Comparison of ENCODE assay signal across 9 mouse cellular contexts in genomic region chr12:17750500-17750899, GRCm38 (mm10). TPM values are rescaled to one million over a fixed set of nuclear protein-coding genes. Genes with fewer than 3 reads are reported as not detected.
DNase-seq lines count a peak whose midpoint lies in the region; ATAC-seq lines count a peak whose summit lies in the region.
"Had no signal": no experiment of that assay in that cellular context is flagged by ENCODE, and none has a peak within 500 bp of the region (broad histone marks: within the 10 kb centered on the region; RNA-seq: fewer than 3 reads in every experiment).

No protein-coding gene starts in this region.

- no peak overlapping the region for H3K4me3 ChIP-seq in heart, embryonic 10.5 days
- H3K4me3 ChIP-seq in midbrain, embryonic 16.5 days (ENCODE audit: low read depth, low read length): no peak overlapping the region
- no peak overlapping the region for H3K4me3 ChIP-seq in neural tube, embryonic 15.5 days (replicated peaks)
- H3K4me3 ChIP-seq: neural tube, embryonic 12.5 days had no signal

- no peaks in the 10 kb centered on the region for H3K36me3 ChIP-seq in heart, embryonic 10.5 days
- H3K36me3 ChIP-seq in midbrain, embryonic 16.5 days (ENCODE audit: control insufficient read depth, insufficient read depth, low read length): no peaks in the 10 kb centered on the region
- H3K36me3 ChIP-seq in neural tube, embryonic 15.5 days: no peaks in the 10 kb centered on the region
- H3K36me3 ChIP-seq: neural tube, embryonic 12.5 days had no signal

- no peak overlapping the region for H3K4me2 ChIP-seq in midbrain, embryonic 16.5 days (ENCODE audit: low read length)
- H3K4me2 ChIP-seq in neural tube, embryonic 15.5 days: no peak overlapping the region
- H3K4me2 ChIP-seq: neural tube, embryonic 12.5 days had no signal

- H3K27me3 ChIP-seq in heart, embryonic 10.5 days (ENCODE audit: insufficient read depth, poor library complexity, severe bottlenecking): no peaks in the 10 kb centered on the region
- H3K27me3 ChIP-seq in midbrain, embryonic 16.5 days (ENCODE audit: control insufficient read depth, insufficient read depth, low read depth, low read length): no peaks in the 10 kb centered on the region
- no peaks in the 10 kb centered on the region for H3K27me3 ChIP-seq in neural tube, embryonic 15.5 days (replicated peaks)
- H3K27me3 ChIP-seq: neural tube, embryonic 12.5 days had no signal

- H3K27ac ChIP-seq in heart, embryonic 10.5 days: no peak overlapping the region
- no peak overlapping the region for H3K27ac ChIP-seq in midbrain, embryonic 16.5 days (ENCODE audit: low read length)
- H3K27ac ChIP-seq in neural tube, embryonic 15.5 days (replicated peaks): no peak overlapping the region
- H3K27ac ChIP-seq: neural tube, embryonic 12.5 days had no signal

- no peak overlapping the region for H3K9ac ChIP-seq in midbrain, embryonic 16.5 days (ENCODE audit: low read depth, low read length)
- no peak overlapping the region for H3K9ac ChIP-seq in neural tube, embryonic 15.5 days (replicated peaks)
- H3K9ac ChIP-seq: neural tube, embryonic 12.5 days had no signal

- ATAC-seq in CD4-positive, CD25-positive, alpha-beta regulatory T cell, adult 4 months: peak; percentile 71
- ATAC-seq in midbrain, embryonic 16.5 days: no peak
- no peak for ATAC-seq in neural tube, embryonic 15.5 days (ENCODE audit: low FRiP score)

- WGBS in heart, embryonic 10.5 days: 50% methylated on average over 4 of the region's 4 CpGs
- 47% methylated on average over 4 of the region's 4 CpGs for WGBS in midbrain, embryonic 16.5 days
- 72% methylated on average over 4 of the region's 4 CpGs for WGBS in neural tube, embryonic 15.5 days

- H3K4me1 ChIP-seq in heart, embryonic 10.5 days: peaks cover 61% of the 10 kb centered on the region
- peaks cover 27% of the 10 kb centered on the region for H3K4me1 ChIP-seq in midbrain, embryonic 16.5 days (ENCODE audit: control insufficient read depth, insufficient read depth, low read length)
- peaks cover 37% of the 10 kb centered on the region for H3K4me1 ChIP-seq in neural tube, embryonic 15.5 days

- DNase-seq in heart, adult 11 months: peak; percentile 96
- no peak for DNase-seq in heart, embryonic 10.5 days (ENCODE audit: low spot score)
- DNase-seq in heart, adult 8-10 months (ENCODE audit: low spot score): peak; percentile 55
- peak; percentile 88 for DNase-seq in kidney, postnatal 14 days
- no peak for DNase-seq in layer of hippocampus, adult 8-10 months (ENCODE audit: low spot score in 2 of 2)

- no peaks in the 10 kb centered on the region for H3K9me3 ChIP-seq in heart, embryonic 10.5 days
- H3K9me3 ChIP-seq in midbrain, embryonic 16.5 days (replicated peaks; ENCODE audit: control insufficient read depth, low read length, poor library complexity, severe bottlenecking): no peaks in the 10 kb centered on the region
- H3K9me3 ChIP-seq in neural tube, embryonic 15.5 days (replicated peaks): no peaks in the 10 kb centered on the region
- H3K9me3 ChIP-seq: neural tube, embryonic 12.5 days had no signal

RNA-seq across cellular contexts. Expression of gene Hpcal1, which starts 59.8 kb away (rescaled TPM):
- 18.4 and 25.4 TPM in 2 replicates for polyA plus RNA-seq in heart, embryonic 10.5 days (2016; fragmentation: Nextera tagmentation; extraction: Ambion mirVana)
- polyA plus RNA-seq in CD4-positive, CD25-positive, alpha-beta regulatory T cell, adult 4 months (2017; shearing (Covaris generic)): 10 to 100 TPM; 71.5 to 87.9 TPM
- total RNA-seq in heart, adult 8-10 months (2022): 10 to 100 TPM; 13.4 to 17.4 (median 14.6) TPM
- 97.2 and 107 TPM in 2 replicates for polyA plus RNA-seq in midbrain, embryonic 16.5 days (2015; fragmentation: Nextera tagmentation; extraction: Ambion mirVana)
- polyA plus RNA-seq in neural tube, embryonic 15.5 days (2015; fragmentation: Nextera tagmentation; extraction: Ambion mirVana): 130 and 133 TPM in 2 replicates
- total RNA-seq in layer of hippocampus, adult 8-10 months (2022): 10 to 100 TPM; 61.9 to 68.4 (median 66.1) TPM

Comparison
In these comparisons a context has a peak if more than half of its experiments do, and no peak if none do; other contexts are left out.
1. DNase-seq: peak in heart, adult 11 months (single experiment), heart, adult 8-10 months (single experiment) and kidney, postnatal 14 days (single experiment); none in heart, embryonic 10.5 days (single experiment) and layer of hippocampus, adult 8-10 months (0 of 2).